In the genomic region with DNA sequence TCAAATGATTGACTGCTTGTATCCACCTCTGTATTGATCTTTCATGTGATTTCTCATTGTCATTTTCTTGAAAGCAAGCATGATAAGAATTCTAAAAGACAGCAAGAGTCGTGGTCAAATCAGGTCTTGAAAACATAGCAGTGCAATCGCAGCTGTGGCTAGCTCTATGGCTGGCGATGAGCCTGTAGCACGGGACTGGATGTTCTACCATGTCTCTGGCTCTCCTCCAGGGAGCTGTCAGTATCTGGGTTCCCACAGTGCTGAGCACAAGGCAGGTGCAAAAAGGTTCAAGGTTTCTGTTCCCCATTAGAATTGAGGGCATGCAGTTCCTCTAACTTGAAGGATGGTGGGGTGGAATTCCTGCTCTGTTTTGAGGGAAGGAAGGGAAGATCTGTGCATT, we compare ENCODE assay signal across 19 mouse cellular contexts. TPM values are rescaled to one million over a fixed set of nuclear protein-coding genes. Genes with fewer than 3 reads are reported as not detected.
DNase-seq lines count a peak whose midpoint lies in the region; ATAC-seq and TF ChIP-seq lines count a peak whose summit lies in the region.
"Had no signal": no experiment of that assay in that cellular context is flagged by ENCODE, and none has a peak within 500 bp of the region (broad histone marks: within the 10 kb centered on the region; RNA-seq: fewer than 3 reads in every experiment).

No protein-coding gene starts in this region.

- ATAC-seq in cerebellum, adult (ENCODE audit: insufficient number of reproducible peaks, low FRiP score, low TSS enrichment) = no peak
- ATAC-seq in hindbrain, postnatal 0 days = peak; percentile 45; the same call in 1 of the 2 replicates
- no peak for ATAC-seq in hindbrain, embryonic 13.5 days (ENCODE audit: low FRiP score)
- ATAC-seq in forebrain, embryonic 16.5 days = no peak
- ATAC-seq: hindbrain, embryonic 16.5 days had no signal

- H3K27me3 ChIP-seq in hindbrain, postnatal 0 days (ENCODE audit: insufficient read depth, low read length) = no peaks in the 10 kb centered on the region
- H3K27me3 ChIP-seq in hindbrain, embryonic 13.5 days = no peaks in the 10 kb centered on the region
- H3K27me3 ChIP-seq in forebrain, embryonic 16.5 days (replicated peaks; ENCODE audit: control insufficient read depth, insufficient read depth, low read length) = no peaks in the 10 kb centered on the region
- H3K27me3 ChIP-seq: heart, embryonic 13.5 days; liver, embryonic 13.5 days had no signal

- no peaks in the 10 kb centered on the region for H3K4me1 ChIP-seq in hindbrain, postnatal 0 days (ENCODE audit: insufficient read depth, low read length)
- H3K4me1 ChIP-seq in hindbrain, embryonic 13.5 days (replicated peaks) = no peaks in the 10 kb centered on the region
- no peaks in the 10 kb centered on the region for H3K4me1 ChIP-seq in forebrain, embryonic 16.5 days (replicated peaks; ENCODE audit: control insufficient read depth, insufficient read depth, low read length)
- H3K4me1 ChIP-seq: heart, embryonic 13.5 days; limb, embryonic 10.5 days; liver, embryonic 13.5 days had no signal

- no peak overlapping the region for H3K4me3 ChIP-seq in hindbrain, postnatal 0 days (ENCODE audit: low read length)
- H3K4me3 ChIP-seq in hindbrain, embryonic 13.5 days = no peak overlapping the region
- no peak overlapping the region for H3K4me3 ChIP-seq in forebrain, embryonic 16.5 days (replicated peaks; ENCODE audit: low read length)
- H3K4me3 ChIP-seq: heart, embryonic 13.5 days; limb, embryonic 10.5 days; liver, embryonic 13.5 days had no signal

- peak; percentile 72 to 75 for DNase-seq in cerebellum, postnatal 10 days
- peak; percentile 35 for DNase-seq in hindbrain, postnatal 0 days (ENCODE audit: low spot score)
- DNase-seq in urinary bladder, postnatal 14 days (ENCODE audit: low spot score) = peak; percentile 20
- DNase-seq in urinary bladder, adult 18-20 months (ENCODE audit: low spot score in 2 of 2) = no peak
- DNase-seq in frontal cortex, postnatal 25 days (ENCODE audit: low spot score in 2 of 2) = no peak
- DNase-seq: B cell, adult 2 months; liver, embryonic 13.5 days; lung, postnatal 10 days; right cerebral cortex, adult 18-20 months had no signal

- H3K9ac ChIP-seq in hindbrain, postnatal 0 days (replicated peaks; ENCODE audit: low read length) = no peak overlapping the region
- H3K9ac ChIP-seq in hindbrain, embryonic 13.5 days = no peak overlapping the region
- no peak overlapping the region for H3K9ac ChIP-seq in forebrain, embryonic 16.5 days (replicated peaks; ENCODE audit: low read depth, low read length)
- H3K9ac ChIP-seq: heart, embryonic 13.5 days; liver, embryonic 13.5 days had no signal

- TF ChIP-seq CTCF in hindbrain, postnatal 0 days (IDR thresholded peaks at IDR 0.05; ENCODE audit: low read depth) = no peak

- H3K4me2 ChIP-seq in hindbrain, postnatal 0 days (ENCODE audit: low read depth, low read length) = no peak overlapping the region
- no peak overlapping the region for H3K4me2 ChIP-seq in hindbrain, embryonic 13.5 days
- H3K4me2 ChIP-seq in forebrain, embryonic 16.5 days (ENCODE audit: low read length) = no peak overlapping the region
- H3K4me2 ChIP-seq: heart, embryonic 13.5 days; liver, embryonic 13.5 days had no signal

- no peaks in the 10 kb centered on the region for H3K36me3 ChIP-seq in hindbrain, postnatal 0 days (ENCODE audit: insufficient read depth, low read length)
- H3K36me3 ChIP-seq in hindbrain, embryonic 13.5 days = no peaks in the 10 kb centered on the region
- H3K36me3 ChIP-seq in forebrain, embryonic 16.5 days (ENCODE audit: control insufficient read depth, insufficient read depth) = no peaks in the 10 kb centered on the region
- H3K36me3 ChIP-seq: heart, embryonic 13.5 days; limb, embryonic 10.5 days; liver, embryonic 13.5 days had no signal

- no peak overlapping the region for H3K27ac ChIP-seq in hindbrain, postnatal 0 days
- no peak overlapping the region for H3K27ac ChIP-seq in hindbrain, embryonic 13.5 days
- H3K27ac ChIP-seq in forebrain, embryonic 16.5 days (ENCODE audit: low read length) = no peak overlapping the region
- H3K27ac ChIP-seq: heart, embryonic 13.5 days; kidney, postnatal 0 days; limb, embryonic 10.5 days; liver, embryonic 13.5 days had no signal

- no peaks in the 10 kb centered on the region for H3K9me3 ChIP-seq in hindbrain, postnatal 0 days (ENCODE audit: low read length)
- H3K9me3 ChIP-seq in hindbrain, embryonic 13.5 days = no peaks in the 10 kb centered on the region
- no peaks in the 10 kb centered on the region for H3K9me3 ChIP-seq in forebrain, embryonic 16.5 days (ENCODE audit: control insufficient read depth, low read length)
- H3K9me3 ChIP-seq: heart, embryonic 13.5 days; limb, embryonic 10.5 days; liver, embryonic 13.5 days had no signal

- WGBS in hindbrain, postnatal 0 days = 51% methylated on average over 4 of the region's 4 CpGs
- WGBS in hindbrain, embryonic 13.5 days = 70% methylated on average over 4 of the region's 4 CpGs
- WGBS in forebrain, embryonic 16.5 days = 76% methylated on average over 4 of the region's 4 CpGs

RNA-seq across cellular contexts. Expression of a gene that starts 17.5 kb away (rescaled TPM):
- 1.5 and 1.6 TPM in 2 replicates for total RNA-seq in hindbrain, postnatal 0 days (2014; rRNA removed)
- 0.70 and 0.87 TPM in 2 replicates for polyA plus RNA-seq in hindbrain, postnatal 0 days (2015; fragmentation: Nextera tagmentation; extraction: Ambion mirVana)
- 0.23 and 0.25 TPM in 2 replicates for polyA plus RNA-seq in hindbrain, embryonic 13.5 days (2015; fragmentation: Nextera tagmentation; extraction: Ambion mirVana)
- polyA plus RNA-seq in forebrain, embryonic 16.5 days (2015; fragmentation: Nextera tagmentation; extraction: Ambion mirVana) = 0.16 and 0.32 TPM in 2 replicates

RNA-seq across cellular contexts. Expression of a gene that starts 44.2 kb away (rescaled TPM):
- total RNA-seq in hindbrain, postnatal 0 days (2014; rRNA removed) = not detected in 2 replicates
- not detected in 2 replicates for polyA plus RNA-seq in hindbrain, postnatal 0 days (2015; fragmentation: Nextera tagmentation; extraction: Ambion mirVana)
- polyA plus RNA-seq in hindbrain, embryonic 13.5 days (2015; fragmentation: Nextera tagmentation; extraction: Ambion mirVana) = not detected in 2 replicates
- polyA plus RNA-seq in forebrain, embryonic 16.5 days (2015; fragmentation: Nextera tagmentation; extraction: Ambion mirVana) = not detected in 2 replicates
- total RNA-seq: layer of hippocampus, postnatal 10 days; neutrophil, adult 5-6 weeks had no signal
- polyA plus RNA-seq: cerebellum, adult 2 months; hindbrain, embryonic 16.5 days; kidney, postnatal 0 days; limb, embryonic 10.5 days; liver, embryonic 13.5 days had no signal

Comparison
In these comparisons a context has a peak if more than half of its experiments do, and no peak if none do; other contexts are left out.
1. DNase-seq: peak in cerebellum, postnatal 10 days (2 of 2), hindbrain, postnatal 0 days (single experiment) and urinary bladder, postnatal 14 days (single experiment); none in urinary bladder, adult 18-20 months (0 of 2) and frontal cortex, postnatal 25 days (0 of 2).